Mouse (Mus musculus): ENCODE measurements around the gene Tead1. TPM values are rescaled to one million over a fixed set of nuclear protein-coding genes. Genes with fewer than 3 reads are reported as not detected.
A peak's percentile ranks its signal among the peaks of the same experiment; 100 is the strongest.

The Tead1 gene
- polyA plus RNA-seq, 1 experiment: 4.4 TPM

GRCm38 (mm10) chr7:112946706-112947105, 267.6 kb downstream of the Tead1 start:
- TF ChIP-seq CTCF (IDR thresholded peaks at IDR 0.05; ENCODE audit: borderline replicate concordance, control insufficient read depth, extremely low read depth, insufficient read depth, low read length, poor library complexity): no peak
- no peak for TF ChIP-seq POLR2A (IDR thresholded peaks at IDR 0.05; ENCODE audit: control insufficient read depth, extremely low read depth, insufficient read depth, low read length, poor library complexity)
- Histone ChIP-seq H3K4me1 (replicated peaks; ENCODE audit: control insufficient read depth, insufficient read depth, low read length) (no peaks in the 10 kb centered on the region), H3K27me3 (ENCODE audit: control insufficient read depth, insufficient read depth, low read length) (no peaks in the 10 kb centered on the region), H3K36me3 (ENCODE audit: control insufficient read depth, insufficient read depth, low read length) (no peaks in the 10 kb centered on the region), H3K4me3 (ENCODE audit: control insufficient read depth, insufficient read depth, low read length) (no peak overlapping the region), H3K27ac (ENCODE audit: control insufficient read depth, insufficient read depth, low read length) (no peak overlapping the region)
- WGBS: 37% methylated on average over 6 of the region's 6 CpGs
- DNase-seq: no peak

DNA sequence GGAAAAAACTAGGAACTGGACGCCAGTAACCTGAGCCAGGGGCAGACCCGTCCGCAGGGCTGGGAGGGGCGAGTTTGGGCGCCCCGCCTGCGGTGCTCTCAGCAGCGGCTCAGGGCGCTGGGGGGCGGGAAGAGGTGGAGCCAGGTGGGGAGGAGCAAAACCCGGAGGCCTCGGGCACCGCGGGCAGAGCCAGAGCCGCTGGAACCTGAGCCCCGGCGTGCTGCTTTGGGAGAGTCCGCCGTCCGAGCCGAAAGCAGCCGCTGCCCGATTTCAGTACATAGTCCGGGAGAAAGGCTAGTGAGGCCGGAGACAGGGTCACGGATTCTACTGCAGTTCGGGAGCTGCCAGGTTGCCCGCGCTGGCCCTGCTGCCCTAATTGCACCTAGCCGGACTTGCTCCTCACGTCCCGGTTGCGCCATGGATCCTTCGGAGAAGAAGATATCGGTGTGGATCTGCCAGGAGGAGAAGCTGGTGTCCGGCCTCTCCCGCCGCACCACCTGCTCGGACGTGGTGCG, 274.7 kb downstream of the Tead1 start, which contains the start of gene Rassf10:
Gene Rassf10, plus strand, starts transcription at position 186 of the 515 bp plus-strand sequence.
- peaks cover 11% of the 10 kb centered on the region; the same call in 1 of the 2 replicates for H3K27me3 ChIP-seq (ENCODE audit: control insufficient read depth, insufficient read depth, low read length)
- DNase-seq: no peak
- no peak within 1 kb of the TSS for H3K27ac ChIP-seq (ENCODE audit: control insufficient read depth, insufficient read depth, low read length)
- no peak for TF ChIP-seq POLR2A (IDR thresholded peaks at IDR 0.05; ENCODE audit: control insufficient read depth, extremely low read depth, insufficient read depth, low read length, poor library complexity)
- TF ChIP-seq CTCF (IDR thresholded peaks at IDR 0.05; ENCODE audit: borderline replicate concordance, control insufficient read depth, extremely low read depth, insufficient read depth, low read length, poor library complexity): no peak
- H3K4me3 ChIP-seq (ENCODE audit: control insufficient read depth, insufficient read depth, low read length): peak within 1 kb of the TSS; percentile 14; the same call in 1 of the 2 replicates
- 5% methylated on average over 41 of the region's 41 CpGs for WGBS
- H3K4me1 ChIP-seq (replicated peaks; ENCODE audit: control insufficient read depth, insufficient read depth, low read length): no peaks in the 10 kb centered on the region
- no peaks in the 10 kb centered on the region for H3K36me3 ChIP-seq (ENCODE audit: control insufficient read depth, insufficient read depth, low read length)

DNA sequence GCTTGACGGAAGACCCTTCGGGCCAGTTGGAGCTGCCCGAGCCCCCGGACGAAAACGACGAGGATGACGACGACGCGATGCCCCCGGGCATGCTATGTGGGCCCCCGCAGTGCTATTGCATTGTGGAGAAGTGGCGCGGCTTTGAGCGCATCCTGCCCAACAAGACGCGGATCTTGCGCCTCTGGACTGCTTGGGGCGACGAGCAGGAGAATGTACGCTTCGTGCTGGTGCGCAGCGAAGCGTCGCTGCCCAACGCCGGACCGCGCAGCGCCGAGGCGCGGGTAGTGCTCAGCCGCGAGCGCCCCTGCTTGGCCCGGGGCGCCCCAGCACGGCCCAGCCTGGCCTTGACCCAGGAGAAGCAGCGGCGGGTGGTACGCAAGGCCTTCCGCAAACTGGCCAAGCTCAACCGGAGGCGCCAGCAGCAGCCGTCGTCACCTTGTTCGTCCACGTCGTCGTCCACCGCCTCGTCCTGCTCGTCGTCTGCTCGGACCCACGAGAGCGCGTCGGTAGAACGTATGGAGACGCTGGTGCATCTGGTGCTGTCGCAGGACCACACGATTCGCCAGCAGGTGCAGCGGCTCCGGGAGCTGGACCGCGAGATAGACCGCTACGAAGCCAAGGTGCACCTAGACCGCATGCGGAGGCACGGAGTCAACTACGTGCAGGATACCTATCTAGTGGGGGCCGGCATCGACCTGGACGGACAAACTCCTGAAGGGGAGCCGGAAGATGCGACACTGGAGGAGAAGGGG, 275.4 kb downstream of the Tead1 start:
- H3K4me3 ChIP-seq (ENCODE audit: control insufficient read depth, insufficient read depth, low read length): peak overlapping the region; percentile 14; the same call in 1 of the 2 replicates
- TF ChIP-seq CTCF (IDR thresholded peaks at IDR 0.05; ENCODE audit: borderline replicate concordance, control insufficient read depth, extremely low read depth, insufficient read depth, low read length, poor library complexity): no peak
- no peak overlapping the region for H3K27ac ChIP-seq (ENCODE audit: control insufficient read depth, insufficient read depth, low read length)
- peaks cover 11% of the 10 kb centered on the region; the same call in 1 of the 2 replicates for H3K27me3 ChIP-seq (ENCODE audit: control insufficient read depth, insufficient read depth, low read length)
- H3K4me1 ChIP-seq (replicated peaks; ENCODE audit: control insufficient read depth, insufficient read depth, low read length): no peaks in the 10 kb centered on the region
- 4% methylated on average over 82 of the region's 82 CpGs for WGBS
- H3K36me3 ChIP-seq (ENCODE audit: control insufficient read depth, insufficient read depth, low read length): no peaks in the 10 kb centered on the region
- DNase-seq: no peak

DNA sequence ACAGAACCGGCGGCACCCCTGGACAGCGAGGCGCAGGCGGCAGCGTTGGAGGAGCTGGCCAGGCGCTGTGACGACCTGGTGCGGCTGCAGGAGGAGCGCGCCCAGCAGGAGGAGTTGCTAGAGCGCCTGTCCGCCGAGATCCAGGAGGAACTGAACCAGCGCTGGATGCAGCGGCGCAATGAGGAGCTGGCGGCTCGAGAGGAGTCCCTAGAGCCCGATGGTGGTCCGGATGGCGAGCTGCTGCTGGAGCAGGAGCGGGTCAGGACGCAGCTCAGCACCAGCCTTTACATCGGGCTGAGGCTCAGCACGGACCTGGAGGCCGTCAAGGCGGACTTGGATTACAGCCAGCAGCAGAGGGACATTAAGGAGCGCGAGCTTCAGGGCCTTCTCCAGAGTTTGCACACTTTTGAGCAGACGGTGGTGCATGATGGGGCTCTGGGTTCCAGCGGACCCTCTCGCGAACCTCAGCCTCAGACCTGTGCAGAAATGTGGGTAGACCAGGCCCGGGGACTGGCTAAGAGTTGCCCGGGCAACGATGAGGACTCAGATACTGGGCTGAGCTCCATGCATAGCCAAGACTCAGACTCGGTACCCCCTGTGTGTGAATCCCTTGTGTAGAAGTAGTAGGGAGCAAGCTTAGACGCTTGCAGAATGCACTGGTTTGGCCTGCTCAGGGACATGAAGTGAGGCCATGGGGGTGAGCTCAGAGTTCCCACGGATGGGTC, 276.1 kb downstream of the Tead1 start:
- WGBS: 12% methylated on average over 40 of the region's 40 CpGs
- no peak for TF ChIP-seq CTCF (IDR thresholded peaks at IDR 0.05; ENCODE audit: borderline replicate concordance, control insufficient read depth, extremely low read depth, insufficient read depth, low read length, poor library complexity)
- Histone ChIP-seq H3K4me3 (ENCODE audit: control insufficient read depth, insufficient read depth, low read length) (no peak overlapping the region), H3K36me3 (ENCODE audit: control insufficient read depth, insufficient read depth, low read length) (no peaks in the 10 kb centered on the region), H3K27me3 (ENCODE audit: control insufficient read depth, insufficient read depth, low read length) (peaks cover 11% of the 10 kb centered on the region; the same call in 1 of the 2 replicates), H3K4me1 (replicated peaks; ENCODE audit: control insufficient read depth, insufficient read depth, low read length) (no peaks in the 10 kb centered on the region), H3K27ac (ENCODE audit: control insufficient read depth, insufficient read depth, low read length) (no peak overlapping the region)
- DNase-seq: no peak

- no peaks in the 10 kb centered on the region for H3K36me3 ChIP-seq (ENCODE audit: control insufficient read depth, insufficient read depth, low read length)
- H3K4me3 ChIP-seq (ENCODE audit: control insufficient read depth, insufficient read depth, low read length): no peak overlapping the region
- no peak overlapping the region for H3K27ac ChIP-seq (ENCODE audit: control insufficient read depth, insufficient read depth, low read length)
- no peak for TF ChIP-seq CTCF (IDR thresholded peaks at IDR 0.05; ENCODE audit: borderline replicate concordance, control insufficient read depth, extremely low read depth, insufficient read depth, low read length, poor library complexity)
- TF ChIP-seq POLR2A (IDR thresholded peaks at IDR 0.05; ENCODE audit: control insufficient read depth, extremely low read depth, insufficient read depth, low read length, poor library complexity): no peak
- WGBS: 34% methylated on average over 3 of the region's 3 CpGs
- H3K4me1 ChIP-seq (replicated peaks; ENCODE audit: control insufficient read depth, insufficient read depth, low read length): no peaks in the 10 kb centered on the region
- DNase-seq: no peak
- H3K27me3 ChIP-seq (ENCODE audit: control insufficient read depth, insufficient read depth, low read length): peaks cover 11% of the 10 kb centered on the region; the same call in 1 of the 2 replicates
Measured at GRCm38 (mm10) chr7:112955955-112956354, 276.8 kb downstream of the Tead1 start.
